Mouse (Mus musculus) gastrocnemius, adult 2 months (tissue): ENCODE measurements around the gene Tnfrsf14. TPM values are rescaled to one million over a fixed set of nuclear protein-coding genes. Genes with fewer than 3 reads are reported as not detected.

Experiments used
- DNase-seq: peaks from one replicate; pipeline ENCODE4 v3.0.0; 2022
- H3K27ac ChIP-seq: fragments of 200-600 bp; 2 replicates; pipeline ENCODE4 v1.8.1; 2022; ENCODE audit warnings: mild to moderate bottlenecking
- H3K4me3 ChIP-seq: fragments of 200-600 bp; 2 replicates; pipeline ENCODE4 v1.8.1; 2022; ENCODE audit warnings: mild to moderate bottlenecking, moderate library complexity
- CTCF ChIP-seq: fragments of 200-600 bp; IDR thresholded peaks from 2 replicates; pipeline ENCODE4 v1.8.1; 2022; ENCODE audit warnings: antibody characterized with exemption, mild to moderate bottlenecking, moderate library complexity
- intact Hi-C: fragments of 180-260 bp; cut with DNase I; formaldehyde crosslinking; loops from one replicate; pipeline ENCODE4 v1.15.1; 2025
- total RNA-seq, 2 experiments: library from RNA; stranded (reverse); gene quantifications; 2 replicates each; pipeline ENCODE4 v1.2.3; 2021

The Tnfrsf14 gene
- total RNA-seq, 2 experiments from 2014 or later, result 1.1 to 2.5 TPM

- DNase-seq, result peak; percentile 79
- intact Hi-C loops, result loop anchor here (1.0 to 2.0 kb wide), 4 partner anchors 23 to 122 kb away; no protein-coding TSS in a partner anchor
- no peak; the same call in 1 of the 2 replicates for TF ChIP-seq CTCF
- Histone ChIP-seq H3K4me3 (no peak overlapping the region), H3K27ac (peak overlapping the region; percentile 46; the same call in 1 of the 2 replicates)
Measured at GRCm38 (mm10) chr4:154944121-154944590, 15.8 kb upstream of the Tnfrsf14 start.

- H3K4me3 ChIP-seq, result no peak overlapping the region
- H3K27ac ChIP-seq, result peak overlapping the region; percentile 46; the same call in 1 of the 2 replicates
- intact Hi-C loops, result loop anchor here (1.0 to 2.0 kb wide), 4 partner anchors 23 to 123 kb away; no protein-coding TSS in a partner anchor
- TF ChIP-seq CTCF, result no peak
- DNase-seq, result no peak
Measured at GRCm38 (mm10) chr4:154943323-154944039, 15.1 kb upstream of the Tnfrsf14 start.

DNA sequence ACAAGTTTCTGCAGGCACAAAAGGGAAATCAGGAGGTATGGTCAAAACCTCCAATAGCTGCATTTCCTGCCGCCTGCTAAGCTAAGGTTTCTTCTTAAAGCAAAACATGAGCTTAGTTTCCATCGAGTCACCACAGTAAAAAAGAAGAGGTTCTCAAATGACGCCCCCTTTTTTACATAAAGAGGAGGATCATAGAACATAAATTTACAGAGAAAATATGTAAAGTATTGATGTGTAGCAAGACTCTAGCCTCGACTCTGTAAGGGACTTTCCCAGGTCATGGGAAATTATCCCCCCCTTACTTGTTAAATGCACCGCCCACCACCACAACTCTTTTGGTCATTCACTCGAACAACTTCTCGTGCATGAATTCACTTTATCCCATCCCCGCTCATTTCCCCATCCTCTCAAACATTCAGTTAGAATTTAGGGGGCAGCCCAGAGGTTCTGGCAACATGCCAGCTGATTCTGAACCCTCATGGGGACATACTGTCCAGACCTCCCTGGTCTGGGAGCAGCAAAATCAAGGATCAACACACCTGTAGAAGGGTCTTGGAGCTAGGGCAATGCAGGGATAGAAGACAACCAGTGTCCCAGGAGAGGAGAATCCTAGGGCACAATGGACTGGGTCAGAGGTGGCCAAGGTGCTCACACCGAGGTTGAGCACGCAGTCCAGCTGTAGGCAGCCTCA is 14.4 kb upstream of the Tnfrsf14 start:
- H3K27ac ChIP-seq, result no peak overlapping the region
- no peak for TF ChIP-seq CTCF
- no peak overlapping the region for H3K4me3 ChIP-seq
- DNase-seq, result no peak
- intact Hi-C loops, result no loop called here

- intact Hi-C loops, result no loop called here
- Histone ChIP-seq H3K4me3 (no peak overlapping the region), H3K27ac (no peak overlapping the region)
- DNase-seq, result no peak
- no peak for TF ChIP-seq CTCF
Measured at GRCm38 (mm10) chr4:154941831-154942230, 13.5 kb upstream of the Tnfrsf14 start.

GRCm38 (mm10) chr4:154940156-154940555 is 11.8 kb upstream of the Tnfrsf14 start:
- no peak overlapping the region for H3K27ac ChIP-seq
- intact Hi-C loops, result no loop called here
- DNase-seq, result no peak
- TF ChIP-seq CTCF, result no peak
- no peak overlapping the region for H3K4me3 ChIP-seq

DNA sequence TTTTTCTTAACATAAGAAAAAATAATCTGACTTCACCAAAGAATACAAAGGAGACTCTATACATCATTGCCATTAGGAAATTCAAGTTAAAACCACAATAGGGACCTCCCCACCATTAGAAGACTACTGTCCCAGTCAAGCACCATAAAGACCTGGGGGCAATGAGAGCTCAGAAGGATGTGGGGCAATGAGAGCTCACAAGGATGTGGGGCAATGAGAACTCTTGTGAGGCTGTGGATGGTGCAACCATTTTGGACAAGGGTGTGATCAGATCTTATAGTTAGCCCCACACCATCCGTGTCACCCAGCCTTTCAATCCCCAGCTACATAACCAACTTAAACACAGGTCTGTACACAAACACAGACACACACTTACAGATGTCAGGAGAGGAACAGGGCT is 9.4 kb upstream of the Tnfrsf14 start:
- intact Hi-C loops, result no loop called here
- TF ChIP-seq CTCF, result no peak
- H3K4me3 ChIP-seq, result no peak overlapping the region
- no peak for DNase-seq
- H3K27ac ChIP-seq, result no peak overlapping the region

- H3K27ac ChIP-seq, result no peak overlapping the region
- H3K4me3 ChIP-seq, result no peak overlapping the region
- no peak for TF ChIP-seq CTCF
- no peak for DNase-seq
- intact Hi-C loops, result no loop called here
Measured at GRCm38 (mm10) chr4:154936542-154937255, 8.3 kb upstream of the Tnfrsf14 start.

DNA sequence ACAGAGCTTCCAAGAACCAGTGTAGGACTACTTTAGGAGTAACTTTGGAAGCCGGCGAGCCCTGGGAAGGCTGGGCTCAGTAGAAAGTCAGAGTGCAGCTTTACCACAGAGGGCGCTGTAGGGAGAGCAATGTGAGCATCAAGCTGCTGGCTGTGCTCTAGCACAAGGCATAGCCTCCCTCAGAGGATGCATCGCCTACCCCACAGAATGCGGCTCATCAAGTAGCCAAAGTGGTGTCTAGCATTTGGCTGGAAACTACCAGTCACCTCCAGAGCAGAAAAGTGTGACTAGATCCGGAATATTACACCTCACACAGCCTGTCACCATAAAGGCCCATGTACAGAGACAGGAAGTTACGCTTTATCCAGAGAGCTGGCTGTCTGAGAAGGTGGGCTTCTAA is 7.4 kb upstream of the Tnfrsf14 start:
- intact Hi-C loops, result no loop called here
- DNase-seq, result no peak
- no peak overlapping the region for H3K4me3 ChIP-seq
- no peak for TF ChIP-seq CTCF
- no peak overlapping the region for H3K27ac ChIP-seq

GRCm38 (mm10) chr4:154934800-154935199 is 6.4 kb upstream of the Tnfrsf14 start:
- Histone ChIP-seq H3K27ac (no peak overlapping the region), H3K4me3 (no peak overlapping the region)
- intact Hi-C loops, result no loop called here
- no peak for DNase-seq
- TF ChIP-seq CTCF, result no peak

DNA sequence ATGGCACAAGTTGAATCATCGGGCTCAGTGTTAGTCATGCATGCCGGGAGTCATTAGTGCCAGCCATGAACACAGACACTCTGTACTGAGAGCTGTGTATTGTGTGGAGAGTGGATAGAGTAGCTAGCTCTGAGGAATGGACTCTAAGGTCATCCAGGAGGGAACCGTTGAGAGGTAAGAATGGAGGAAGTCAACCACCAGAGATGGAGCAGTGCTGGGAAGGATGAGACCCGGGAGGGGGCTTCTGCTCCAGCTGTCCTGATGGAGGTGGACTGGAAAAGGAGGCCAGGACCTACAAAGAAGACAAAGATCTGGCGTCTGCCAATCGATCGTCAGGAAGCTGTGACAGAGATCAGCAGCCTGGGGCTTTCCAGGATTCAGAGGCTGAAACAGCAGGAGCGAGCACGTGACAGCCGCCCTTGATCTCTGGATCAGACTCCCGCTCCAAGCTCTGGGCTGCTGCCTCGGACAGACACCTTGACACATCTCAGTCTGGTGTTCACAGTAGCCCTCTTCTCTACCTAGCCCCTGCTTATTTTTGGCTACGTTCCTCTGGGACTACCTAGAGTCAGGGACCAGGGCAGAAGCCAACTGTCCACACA is 5.0 kb upstream of the Tnfrsf14 start:
- Histone ChIP-seq H3K4me3 (no peak overlapping the region), H3K27ac (no peak overlapping the region)
- intact Hi-C loops, result no loop called here
- DNase-seq, result no peak
- no peak for TF ChIP-seq CTCF

GRCm38 (mm10) chr4:154929088-154929660 is 811 bp upstream of the Tnfrsf14 start:
- DNase-seq, result peak; percentile 72
- no peak for TF ChIP-seq CTCF
- Histone ChIP-seq H3K4me3 (peak overlapping the region; percentile 4), H3K27ac (peak overlapping the region; percentile 85)
- intact Hi-C loops, result no loop called here

DNA sequence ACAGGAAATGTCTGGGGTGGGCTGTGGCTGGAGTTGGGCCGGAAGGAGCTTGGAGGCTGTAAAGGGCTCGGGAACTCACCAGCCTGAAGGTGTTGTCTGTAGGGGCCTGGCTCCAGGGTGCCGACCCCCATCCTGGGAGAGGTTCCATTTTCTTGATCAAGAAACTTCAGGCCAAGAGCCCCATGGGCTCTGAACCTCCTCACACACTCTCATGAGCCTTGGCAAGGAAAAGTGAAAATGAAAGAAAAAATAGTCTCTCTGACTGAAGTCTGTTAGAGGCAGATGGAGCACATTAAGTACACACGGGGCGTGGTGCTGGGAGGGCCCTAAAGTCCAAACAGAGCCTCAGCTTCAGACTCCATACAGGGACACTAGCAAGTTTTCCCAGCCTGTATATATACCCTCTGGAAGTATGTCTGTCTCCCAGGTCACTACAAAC is 445 bp downstream of the Tnfrsf14 start:
- Histone ChIP-seq H3K4me3 (peak overlapping the region; percentile 74), H3K27ac (peak overlapping the region; percentile 85)
- DNase-seq, result peak; percentile 53
- intact Hi-C loops, result no loop called here
- no peak for TF ChIP-seq CTCF
